In genomic region chr8:79078556-79079195, GRCm38 (mm10) we compare ENCODE assay signal across 13 mouse cellular contexts. TPM values are rescaled to one million over a fixed set of nuclear protein-coding genes. Genes with fewer than 3 reads are reported as not detected.
DNase-seq lines count a peak whose midpoint lies in the region; ATAC-seq and TF ChIP-seq lines count a peak whose summit lies in the region.
"Had no signal": no experiment of that assay in that cellular context is flagged by ENCODE, and none has a peak within 500 bp of the region (broad histone marks: within the 10 kb centered on the region; RNA-seq: fewer than 3 reads in every experiment).

No protein-coding gene starts in this region.

- H3K27ac ChIP-seq in cortical plate, adult 2 months (ENCODE audit: insufficient read depth, low read length) = 0 out of 2 replicates have a peak overlapping the region, but pooled peaks have one; percentile 22
- peak overlapping the region; percentile 68 for H3K27ac ChIP-seq in hindbrain, embryonic 15.5 days (replicated peaks)
- H3K27ac ChIP-seq in midbrain, embryonic 16.5 days (ENCODE audit: low read length) = peak overlapping the region; percentile 85
- H3K27ac ChIP-seq: embryonic facial prominence, embryonic 12.5 days; gastrocnemius, adult 2 months had no signal

- peaks cover 55% of the 10 kb centered on the region for H3K36me3 ChIP-seq in E14TG2a.4 (ENCODE audit: insufficient read depth, low read length)
- peaks cover 3% of the 10 kb centered on the region; the same call in 1 of the 2 replicates for H3K36me3 ChIP-seq in hindbrain, embryonic 15.5 days
- H3K36me3 ChIP-seq in midbrain, embryonic 16.5 days (ENCODE audit: control insufficient read depth, insufficient read depth, low read length) = peaks cover 5% of the 10 kb centered on the region; the same call in 1 of the 2 replicates

- ATAC-seq in hindbrain, embryonic 15.5 days (ENCODE audit: low FRiP score, low read depth) = peak; percentile 63
- peak; percentile 80 for ATAC-seq in midbrain, embryonic 16.5 days
- no peak for ATAC-seq in megakaryocyte, adult 5-6 weeks (ENCODE audit: poor library complexity, severe bottlenecking)

- no peak for TF ChIP-seq POLR2A in cortical plate, adult 2 months (IDR thresholded peaks at IDR 0.05; ENCODE audit: extremely low read depth, insufficient read depth, low read length)

- H3K4me1 ChIP-seq in E14TG2a.4 (replicated peaks; ENCODE audit: low read depth, low read length) = peaks cover 48% of the 10 kb centered on the region
- peaks cover 15% of the 10 kb centered on the region; the same call in 1 of the 2 replicates for H3K4me1 ChIP-seq in cortical plate, adult 2 months (ENCODE audit: control insufficient read depth, insufficient read depth, low read length)
- H3K4me1 ChIP-seq in hindbrain, embryonic 15.5 days (replicated peaks) = peaks cover 53% of the 10 kb centered on the region
- H3K4me1 ChIP-seq in midbrain, embryonic 16.5 days (ENCODE audit: control insufficient read depth, insufficient read depth, low read length) = peaks cover 32% of the 10 kb centered on the region

- H3K27me3 ChIP-seq in E14TG2a.4 (ENCODE audit: insufficient read depth, low read length) = no peaks in the 10 kb centered on the region
- H3K27me3 ChIP-seq in hindbrain, embryonic 15.5 days = no peaks in the 10 kb centered on the region
- H3K27me3 ChIP-seq in midbrain, embryonic 16.5 days (ENCODE audit: control insufficient read depth, insufficient read depth, low read depth, low read length) = no peaks in the 10 kb centered on the region
- H3K27me3 ChIP-seq: CH12.LX; embryonic facial prominence, embryonic 12.5 days had no signal

- TF ChIP-seq CTCF in E14TG2a.4 (conservative IDR thresholded peaks at IDR 0.05; ENCODE audit: low read length) = no peak
- TF ChIP-seq CTCF in cortical plate, adult 2 months (IDR thresholded peaks at IDR 0.05; ENCODE audit: extremely low read depth, insufficient read depth, low read length) = no peak

- H3K4me3 ChIP-seq in E14TG2a.4 (replicated peaks; ENCODE audit: low read length) = 0 out of 2 replicates have a peak overlapping the region, but pooled peaks have one; percentile 17
- H3K4me3 ChIP-seq in cortical plate, adult 2 months (ENCODE audit: insufficient read depth, low read length) = no peak overlapping the region
- H3K4me3 ChIP-seq in hindbrain, embryonic 15.5 days = no peak overlapping the region
- H3K4me3 ChIP-seq in midbrain, embryonic 16.5 days (ENCODE audit: low read depth, low read length) = no peak overlapping the region
- H3K4me3 ChIP-seq: embryonic facial prominence, embryonic 12.5 days; gastrocnemius, adult 2 months had no signal

- peak overlapping the region; percentile 28; the same call in 1 of the 2 replicates for H3K4me2 ChIP-seq in hindbrain, embryonic 15.5 days
- peak overlapping the region; percentile 37 for H3K4me2 ChIP-seq in midbrain, embryonic 16.5 days (ENCODE audit: low read length)
- H3K4me2 ChIP-seq: embryonic facial prominence, embryonic 12.5 days had no signal

- no peak overlapping the region for H3K9ac ChIP-seq in hindbrain, embryonic 15.5 days
- peak overlapping the region; percentile 49 for H3K9ac ChIP-seq in midbrain, embryonic 16.5 days (ENCODE audit: low read depth, low read length)
- H3K9ac ChIP-seq: embryonic facial prominence, embryonic 12.5 days had no signal

- H3K9me3 ChIP-seq in E14TG2a.4 (ENCODE audit: low read length) = no peaks in the 10 kb centered on the region
- no peaks in the 10 kb centered on the region for H3K9me3 ChIP-seq in hindbrain, embryonic 15.5 days
- H3K9me3 ChIP-seq in midbrain, embryonic 16.5 days (replicated peaks; ENCODE audit: control insufficient read depth, low read length, poor library complexity, severe bottlenecking) = no peaks in the 10 kb centered on the region
- H3K9me3 ChIP-seq: embryonic facial prominence, embryonic 12.5 days had no signal

- WGBS in hindbrain, embryonic 15.5 days = 8% methylated on average over 11 of the region's 11 CpGs
- WGBS in midbrain, embryonic 16.5 days = 4% methylated on average over 11 of the region's 11 CpGs

- DNase-seq in urinary bladder, postnatal 4 days (ENCODE audit: low spot score in 2 of 2) = no peak
- DNase-seq in cerebellum, postnatal 36 days = no peak
- DNase-seq: gastrocnemius, adult 2 months; heart, postnatal 10 days; kidney, postnatal 4 days; lung, postnatal 36 days had no signal

RNA-seq across cellular contexts. Expression of gene Zfp827, which starts 50.4 kb away (rescaled TPM):
- polyA plus RNA-seq in cortical plate, adult 2 months (2012; rRNA removed) = 29.6 and 32.4 TPM in 2 replicates
- 10.5 and 11.0 TPM in 2 replicates for polyA plus RNA-seq in hindbrain, embryonic 15.5 days (2015; fragmentation: Nextera tagmentation; extraction: Ambion mirVana)
- polyA plus RNA-seq in midbrain, embryonic 16.5 days (2015; fragmentation: Nextera tagmentation; extraction: Ambion mirVana) = 11.6 and 13.8 TPM in 2 replicates
- total RNA-seq in megakaryocyte, adult 5-6 weeks (2015) = 0.16 and 0.91 TPM in 2 replicates
- total RNA-seq in megakaryocyte, adult 5-6 weeks (2017) = 0.16 and 0.29 TPM in 2 replicates

Comparison
In these comparisons a context has a peak if more than half of its experiments do, and no peak if none do; other contexts are left out.
1. H3K27ac ChIP-seq: peak in every context shown above with its lines; median percentile 85 in midbrain, embryonic 16.5 days; 68 in hindbrain, embryonic 15.5 days; 22 in cortical plate, adult 2 months.